Mouse (Mus musculus) limb, embryonic 15.5 days (tissue): Measurements from ENCODE around the gene Bdkrb1. TPM values are rescaled to one million over a fixed set of nuclear protein-coding genes. Genes with fewer than 3 reads are reported as not detected.

Experiments
- ATAC-seq: fragments of 200-750 bp; cut with Nextera tagmentation; 2 replicates; pipeline ENCODE4 v1.8.0; 2017; ENCODE audit warnings: low read depth, moderate TSS enrichment; ENCODE audit not compliant: insufficient number of reproducible peaks, low FRiP score, low TSS enrichment
- H3K27ac ChIP-seq: fragments of 300-500 bp; sonication (generic); 2 replicates; pipeline ENCODE4 v1.5.1; 2015; ENCODE audit warnings: moderate library complexity, mild to moderate bottlenecking, inconsistent platforms
- H3K27me3 ChIP-seq: fragments of 300-500 bp; sonication (generic); 2 replicates; pipeline ENCODE4 v1.6.1; 2015; ENCODE audit warnings: inconsistent platforms
- H3K36me3 ChIP-seq: fragments of 300-500 bp; sonication (generic); 2 replicates; pipeline ENCODE4 v1.6.1; 2015; ENCODE audit warnings: inconsistent platforms
- H3K4me1 ChIP-seq: fragments of 300-500 bp; sonication (generic); 2 replicates; pipeline ENCODE4 v1.6.1; 2015; ENCODE audit warnings: inconsistent platforms
- H3K4me2 ChIP-seq: fragments of 300-500 bp; sonication (generic); 2 replicates; pipeline ENCODE4 v1.6.1; 2015; ENCODE audit warnings: mild to moderate bottlenecking, inconsistent platforms
- H3K4me3 ChIP-seq: fragments of 300-500 bp; sonication (generic); 2 replicates; pipeline ENCODE4 v1.5.1; 2015; ENCODE audit warnings: mild to moderate bottlenecking, inconsistent platforms
- H3K9ac ChIP-seq: fragments of 300-500 bp; sonication (generic); 2 replicates; pipeline ENCODE4 v1.6.1; 2015; ENCODE audit warnings: inconsistent platforms
- H3K9me3 ChIP-seq: fragments of 300-500 bp; sonication (generic); 2 replicates; pipeline ENCODE4 v1.6.1; 2016; ENCODE audit warnings: inconsistent platforms
- WGBS: fragments of 180-500 bp; shearing (Covaris S2); methylation state at CpG from one replicate; pipeline ENCODE4 v1.1.7; 2015; 5-methylcytosine and 5-hydroxymethylcytosine counted together
- polyA plus RNA-seq: library from polyadenylated mRNA; unstranded; fragments of >200 nt; fragmentation: Nextera tagmentation; extraction: Ambion mirVana; gene quantifications from 2 replicates; pipeline ENCODE4 v1.2.1, GENCODE M21; 2015

Bdkrb1 gene
- 0.35 TPM in 1 of 2 replicates, not detected in the other for polyA plus RNA-seq

GRCm38 (mm10) chr12:105602581-105603210 lies at the start of gene Bdkrb1:
Gene Bdkrb1 (plus strand): TSS chr12:105603085.
- WGBS: 87% methylated on average over 11 of the region's 11 CpGs
- H3K9ac ChIP-seq: no peak within 1 kb of the TSS
- no peak within 1 kb of the TSS for H3K4me2 ChIP-seq
- H3K27me3 ChIP-seq: no peaks in the 10 kb centered on the region
- H3K4me3 ChIP-seq: no peak within 1 kb of the TSS
- no peak within 1 kb of the TSS for H3K27ac ChIP-seq
- no peak for ATAC-seq
- peaks cover 7% of the 10 kb centered on the region; the same call in 1 of the 2 replicates for H3K4me1 ChIP-seq
- no peaks in the 10 kb centered on the region for H3K36me3 ChIP-seq
- no peaks in the 10 kb centered on the region for H3K9me3 ChIP-seq

- H3K27ac ChIP-seq: no peak overlapping the region
- no peaks in the 10 kb centered on the region for H3K9me3 ChIP-seq
- peaks cover 33% of the 10 kb centered on the region for H3K4me1 ChIP-seq
- no peak overlapping the region for H3K9ac ChIP-seq
- no peak overlapping the region for H3K4me2 ChIP-seq
- no peak for ATAC-seq
- no peaks in the 10 kb centered on the region for H3K36me3 ChIP-seq
- no peaks in the 10 kb centered on the region for H3K27me3 ChIP-seq
- WGBS: 70% methylated on average over 8 of the region's 8 CpGs
- H3K4me3 ChIP-seq: no peak overlapping the region
These were observed 48.6 kb upstream of the Bdkrb1 start for GRCm38 (mm10) chr12:105554151-105554772.

- no peak overlapping the region for H3K27ac ChIP-seq
- 44% methylated on average over 5 of the region's 5 CpGs for WGBS
- no peak overlapping the region for H3K9ac ChIP-seq
- ATAC-seq: no peak
- H3K9me3 ChIP-seq: no peaks in the 10 kb centered on the region
- no peak overlapping the region for H3K4me2 ChIP-seq
- H3K27me3 ChIP-seq: no peaks in the 10 kb centered on the region
- H3K36me3 ChIP-seq: no peaks in the 10 kb centered on the region
- no peak overlapping the region for H3K4me3 ChIP-seq
- H3K4me1 ChIP-seq: peaks cover 33% of the 10 kb centered on the region
These were observed 47.7 kb upstream of the Bdkrb1 start for GRCm38 (mm10) chr12:105555172-105555571.

- H3K27ac ChIP-seq: no peak overlapping the region
- no peak overlapping the region for H3K4me3 ChIP-seq
- no peak for ATAC-seq
- H3K4me2 ChIP-seq: no peak overlapping the region
- no peaks in the 10 kb centered on the region for H3K9me3 ChIP-seq
- peaks cover 13% of the 10 kb centered on the region for H3K27me3 ChIP-seq
- H3K9ac ChIP-seq: no peak overlapping the region
- no peaks in the 10 kb centered on the region for H3K36me3 ChIP-seq
- peaks cover 39% of the 10 kb centered on the region for H3K4me1 ChIP-seq
- 50% methylated on average over 7 of the region's 7 CpGs for WGBS
These were observed 45.5 kb upstream of the Bdkrb1 start for GRCm38 (mm10) chr12:105557250-105557925.

GRCm38 (mm10) chr12:105561007-105561534 lies 41.8 kb upstream of the Bdkrb1 start:
- no peak overlapping the region for H3K4me3 ChIP-seq
- no peak overlapping the region for H3K4me2 ChIP-seq
- H3K4me1 ChIP-seq: peaks cover 44% of the 10 kb centered on the region
- no peaks in the 10 kb centered on the region for H3K36me3 ChIP-seq
- 30% methylated on average over 8 of the region's 8 CpGs for WGBS
- no peak overlapping the region for H3K27ac ChIP-seq
- H3K9ac ChIP-seq: no peak overlapping the region
- no peak for ATAC-seq
- H3K9me3 ChIP-seq: no peaks in the 10 kb centered on the region
- peaks cover 42% of the 10 kb centered on the region for H3K27me3 ChIP-seq

- Histone ChIP-seq H3K4me1 (peaks cover 42% of the 10 kb centered on the region), H3K27me3 (peaks cover 42% of the 10 kb centered on the region), H3K27ac (no peak overlapping the region), H3K4me3 (peak overlapping the region; percentile 33; the same call in 1 of the 2 replicates), H3K36me3 (no peaks in the 10 kb centered on the region), H3K9ac (no peak overlapping the region), H3K4me2 (peak overlapping the region; percentile 47), H3K9me3 (no peaks in the 10 kb centered on the region)
- no peak for ATAC-seq
- WGBS: 32% methylated on average over 8 of the region's 8 CpGs
These were observed 40.6 kb upstream of the Bdkrb1 start for GRCm38 (mm10) chr12:105562056-105562820.

- H3K27me3 ChIP-seq: peaks cover 42% of the 10 kb centered on the region
- H3K27ac ChIP-seq: no peak within 1 kb of the TSS
- H3K9ac ChIP-seq: 0 out of 2 replicates have a peak within 1 kb of the TSS, but pooled peaks have one; percentile 1
These were observed 39.8 kb upstream of the Bdkrb1 start, which contains the start of gene Bdkrb2 for GRCm38 (mm10) chr12:105562936-105563680. Gene Bdkrb2 (plus strand): TSS chr12:105563226.

GRCm38 (mm10) chr12:105563726-105564275 lies 39.1 kb upstream of the Bdkrb1 start:
- Histone ChIP-seq H3K9ac (0 out of 2 replicates have a peak overlapping the region, but pooled peaks have one; percentile 1), H3K27me3 (peaks cover 42% of the 10 kb centered on the region), H3K27ac (no peak overlapping the region), H3K9me3 (no peaks in the 10 kb centered on the region), H3K4me3 (peak overlapping the region; percentile 33), H3K4me1 (peaks cover 38% of the 10 kb centered on the region), H3K36me3 (no peaks in the 10 kb centered on the region), H3K4me2 (peak overlapping the region; percentile 47)
- no peak for ATAC-seq
- 5% methylated on average over 25 of the region's 25 CpGs for WGBS

More at GRCm38 (mm10) chr12:105562936-105563680, 39.8 kb upstream of the Bdkrb1 start, which contains the start of gene Bdkrb2:
- Histone ChIP-seq H3K36me3 (no peaks in the 10 kb centered on the region), H3K4me3 (peak within 1 kb of the TSS; percentile 33), H3K4me2 (peak within 1 kb of the TSS; percentile 47), H3K4me1 (peaks cover 38% of the 10 kb centered on the region), H3K9me3 (no peaks in the 10 kb centered on the region)
- WGBS: 5% methylated on average over 25 of the region's 25 CpGs
- ATAC-seq: peak; percentile 62

GRCm38 (mm10) chr12:105565221-105565620 lies 37.7 kb upstream of the Bdkrb1 start:
- H3K27me3 ChIP-seq: peaks cover 42% of the 10 kb centered on the region
- H3K4me1 ChIP-seq: peaks cover 38% of the 10 kb centered on the region
- 67% methylated on average over 5 of the region's 5 CpGs for WGBS
- no peak overlapping the region for H3K27ac ChIP-seq
- no peak overlapping the region for H3K4me3 ChIP-seq
- H3K9me3 ChIP-seq: no peaks in the 10 kb centered on the region
- no peak overlapping the region for H3K4me2 ChIP-seq
- no peak for ATAC-seq
- H3K9ac ChIP-seq: no peak overlapping the region
- no peaks in the 10 kb centered on the region for H3K36me3 ChIP-seq

- Histone ChIP-seq H3K4me3 (no peak overlapping the region), H3K4me2 (no peak overlapping the region), H3K27ac (no peak overlapping the region), H3K4me1 (peaks cover 10% of the 10 kb centered on the region), H3K9me3 (no peaks in the 10 kb centered on the region), H3K36me3 (no peaks in the 10 kb centered on the region), H3K9ac (no peak overlapping the region), H3K27me3 (no peaks in the 10 kb centered on the region)
- 52% methylated on average over 3 of the region's 3 CpGs for WGBS
- no peak for ATAC-seq
These were observed 31.0 kb upstream of the Bdkrb1 start for GRCm38 (mm10) chr12:105571867-105572266.
